Mouse (Mus musculus) embryonic facial prominence, embryonic 11.5 days (tissue): Measurements from ENCODE around the gene Opn1sw. TPM values are rescaled to one million over a fixed set of nuclear protein-coding genes. Genes with fewer than 3 reads are reported as not detected.

Source experiments
- ATAC-seq: fragments of 200-750 bp; cut with Nextera tagmentation; replicated peaks from 2 replicates; pipeline ENCODE4 v1.8.0; 2017; ENCODE audit warnings: low read depth; ENCODE audit not compliant: insufficient number of reproducible peaks, low FRiP score, low TSS enrichment
- DNase-seq: peaks from one replicate; pipeline ENCODE4 v3.0.0-alpha.2; 2015; ENCODE audit warnings: low spot score
- H3K27ac ChIP-seq: fragments of 300-500 bp; sonication (generic); replicated peaks from 2 replicates; pipeline ENCODE4 v1.5.1; 2014; ENCODE audit warnings: mild to moderate bottlenecking, low read depth, low read length, control low read depth
- H3K27me3 ChIP-seq: fragments of 300-500 bp; sonication (generic); 2 replicates; pipeline ENCODE4 v1.6.1; 2014; ENCODE audit warnings: mild to moderate bottlenecking, low read length, moderate library complexity, mixed read lengths; ENCODE audit not compliant: control insufficient read depth, insufficient read depth
- H3K36me3 ChIP-seq: fragments of 300-500 bp; sonication (generic); replicated peaks from 2 replicates; pipeline ENCODE4 v1.6.1; 2014; ENCODE audit warnings: low read depth, mild to moderate bottlenecking, low read length, moderate library complexity, mixed read lengths; ENCODE audit not compliant: control insufficient read depth, insufficient read depth
- H3K4me1 ChIP-seq: fragments of 300-500 bp; sonication (generic); 2 replicates; pipeline ENCODE4 v1.6.1; 2014; ENCODE audit warnings: low read length, mixed read lengths; ENCODE audit not compliant: control insufficient read depth, insufficient read depth
- H3K4me2 ChIP-seq: fragments of 300-500 bp; sonication (generic); 2 replicates; pipeline ENCODE4 v1.6.1; 2014; ENCODE audit warnings: low read depth, mild to moderate bottlenecking, control low read depth, low read length, moderate library complexity
- H3K4me3 ChIP-seq: fragments of 300-500 bp; sonication (generic); 2 replicates; pipeline ENCODE4 v1.5.1; 2014; ENCODE audit warnings: low read depth, low read length, control low read depth
- H3K9ac ChIP-seq: fragments of 300-500 bp; sonication (generic); replicated peaks from 2 replicates; pipeline ENCODE4 v1.6.1; 2014; ENCODE audit warnings: mild to moderate bottlenecking, control low read depth, low read length
- H3K9me3 ChIP-seq: fragments of 300-500 bp; sonication (generic); replicated peaks from 2 replicates; pipeline ENCODE4 v1.6.1; 2016; ENCODE audit warnings: mild to moderate bottlenecking, low read length, inconsistent platforms, mixed read lengths; ENCODE audit not compliant: control insufficient read depth
- WGBS: fragments of 180-500 bp; shearing (Covaris S2); extraction: QIAGEN DNeasy Blood & Tissue Kit; methylation state at CpG from one replicate; pipeline ENCODE4 v1.1.7; 2014; 5-methylcytosine and 5-hydroxymethylcytosine counted together
- polyA plus RNA-seq: library from polyadenylated mRNA; unstranded; fragments of >200 nt; fragmentation: Nextera tagmentation; extraction: Ambion mirVana; gene quantifications from 2 replicates; pipeline ENCODE4 v1.2.1, GENCODE M21; 2014

The Opn1sw gene
- 0.27 and 0.28 TPM in 2 replicates for polyA plus RNA-seq

- 0 out of 2 replicates have a peak within 1 kb of the TSS, but pooled peaks have one; percentile 18 for H3K9ac ChIP-seq
- H3K27ac ChIP-seq: no peak within 1 kb of the TSS
- ATAC-seq: peak; percentile 54
These were observed at the start of gene Opn1sw for GRCm38 (mm10) chr6:29388052-29388518. Opn1sw (minus strand) TSS chr6:29388468.

GRCm38 (mm10) chr6:29436461-29436934, 48.2 kb upstream of the Opn1sw start:
- peak overlapping the region; percentile 38; the same call in 1 of the 2 replicates for H3K9ac ChIP-seq
- no peaks in the 10 kb centered on the region for H3K9me3 ChIP-seq
- ATAC-seq (no peak), DNase-seq (peak; percentile 24)
- H3K27me3 ChIP-seq: peaks cover 17% of the 10 kb centered on the region
- H3K4me2 ChIP-seq: peak overlapping the region; percentile 11
- H3K4me1 ChIP-seq: peaks cover 18% of the 10 kb centered on the region
- no peak overlapping the region; the same call in 1 of the 2 replicates for H3K27ac ChIP-seq
- WGBS: 6% methylated on average over 11 of the region's 11 CpGs
- no peaks in the 10 kb centered on the region for H3K36me3 ChIP-seq
- H3K4me3 ChIP-seq: no peak overlapping the region

More at GRCm38 (mm10) chr6:29388052-29388518, at the start of gene Opn1sw:
- Histone ChIP-seq H3K9me3 (no peaks in the 10 kb centered on the region), H3K27me3 (no peaks in the 10 kb centered on the region), H3K4me2 (peak within 1 kb of the TSS; percentile 28), H3K4me1 (no peaks in the 10 kb centered on the region; the same call in 1 of the 2 replicates), H3K4me3 (peak within 1 kb of the TSS; percentile 9; the same call in 1 of the 2 replicates), H3K36me3 (no peaks in the 10 kb centered on the region)
- WGBS: 3% methylated on average over 12 of the region's 12 CpGs
- DNase-seq: peak; percentile 69

GRCm38 (mm10) chr6:29435940-29436451, 47.7 kb upstream of the Opn1sw start:
- peak overlapping the region; percentile 21; the same call in 1 of the 2 replicates for H3K4me3 ChIP-seq
- H3K4me2 ChIP-seq: peak overlapping the region; percentile 89
- peaks cover 17% of the 10 kb centered on the region for H3K27me3 ChIP-seq
- 3% methylated on average over 5 of the region's 6 CpGs for WGBS
- DNase-seq (peak; percentile 42), ATAC-seq (peak; percentile 36; the same call in 1 of the 2 replicates)
- 0 out of 2 replicates have a peak overlapping the region, but pooled peaks have one; percentile 13 for H3K9ac ChIP-seq
- H3K4me1 ChIP-seq: peaks cover 18% of the 10 kb centered on the region
- no peaks in the 10 kb centered on the region for H3K36me3 ChIP-seq
- H3K9me3 ChIP-seq: no peaks in the 10 kb centered on the region
- H3K27ac ChIP-seq: peak overlapping the region; percentile 13; the same call in 1 of the 2 replicates

GRCm38 (mm10) chr6:29434911-29435691, 46.8 kb upstream of the Opn1sw start:
- Histone ChIP-seq H3K4me1 (peaks cover 18% of the 10 kb centered on the region), H3K4me2 (peak overlapping the region; percentile 89), H3K9me3 (no peaks in the 10 kb centered on the region), H3K36me3 (no peaks in the 10 kb centered on the region), H3K27me3 (peaks cover 17% of the 10 kb centered on the region), H3K27ac (peak overlapping the region; percentile 70), H3K4me3 (peak overlapping the region; percentile 21), H3K9ac (peak overlapping the region; percentile 10)
- 2% methylated on average over 13 of the region's 13 CpGs for WGBS
- peak; percentile 49 for DNase-seq
- peak; percentile 24; the same call in 1 of the 2 replicates for ATAC-seq

- Histone ChIP-seq H3K9me3 (no peaks in the 10 kb centered on the region), H3K27me3 (peaks cover 17% of the 10 kb centered on the region), H3K27ac (no peak overlapping the region), H3K4me1 (peaks cover 18% of the 10 kb centered on the region), H3K9ac (peak overlapping the region; percentile 60), H3K4me3 (peak overlapping the region; percentile 52), H3K4me2 (peak overlapping the region; percentile 89), H3K36me3 (no peaks in the 10 kb centered on the region)
- ATAC-seq (no peak), DNase-seq (peak; percentile 44)
- WGBS: 3% methylated on average over 27 of the region's 27 CpGs
These were observed 45.8 kb upstream of the Opn1sw start for GRCm38 (mm10) chr6:29433804-29434795.

- under 1% methylated on average over 68 of the region's 77 CpGs for WGBS
- no peak within 1 kb of the TSS for H3K27ac ChIP-seq
- peaks cover 17% of the 10 kb centered on the region for H3K27me3 ChIP-seq
- H3K4me3 ChIP-seq: peak within 1 kb of the TSS; percentile 52
- no peaks in the 10 kb centered on the region for H3K9me3 ChIP-seq
- peaks cover 18% of the 10 kb centered on the region for H3K4me1 ChIP-seq
- H3K9ac ChIP-seq: peak within 1 kb of the TSS; percentile 60
- ATAC-seq (no peak; the same call in 1 of the 2 replicates), DNase-seq (peak; percentile 39)
- H3K36me3 ChIP-seq: no peaks in the 10 kb centered on the region
- H3K4me2 ChIP-seq: peak within 1 kb of the TSS; percentile 89
These were observed 45.0 kb upstream of the Opn1sw start, which contains the start of gene Flnc for GRCm38 (mm10) chr6:29433038-29433803. Flnc (plus strand) TSS chr6:29433256.

- Histone ChIP-seq H3K9ac (peak overlapping the region; percentile 60), H3K36me3 (no peaks in the 10 kb centered on the region), H3K4me3 (peak overlapping the region; percentile 52), H3K4me2 (peak overlapping the region; percentile 89), H3K9me3 (no peaks in the 10 kb centered on the region), H3K27me3 (peaks cover 17% of the 10 kb centered on the region), H3K4me1 (peaks cover 18% of the 10 kb centered on the region), H3K27ac (no peak overlapping the region)
- ATAC-seq: no peak
- no peak for DNase-seq
These were observed 44.4 kb upstream of the Opn1sw start for GRCm38 (mm10) chr6:29432676-29433037.
